Mouse (Mus musculus): ENCODE results near the gene Slc35d3. TPM values are rescaled to one million over a fixed set of nuclear protein-coding genes. Genes with fewer than 3 reads are reported as not detected.

Gene Slc35d3
- polyA plus RNA-seq (2012; rRNA removed; ENCODE audit: low replicate concordance), result 1.0 and 1.8 TPM in 2 replicates

GRCm38 (mm10) chr10:19850998-19851691 lies at the start of gene Slc35d3:
Gene Slc35d3 (minus strand): TSS chr10:19851459.

Other genes starting within 250 kb of the Slc35d3 start
- gene Il22ra2, start 229.5 kb downstream of the Slc35d3 start, polyA plus RNA-seq (2012; rRNA removed; ENCODE audit: low replicate concordance), result 0.22 TPM in 1 of 2 replicates, not detected in the other
- gene Il20ra, start 138.9 kb downstream of the Slc35d3 start, polyA plus RNA-seq (2012; rRNA removed; ENCODE audit: low replicate concordance), result not detected in 2 replicates
- gene Pex7, start 56.2 kb upstream of the Slc35d3 start, polyA plus RNA-seq (2012; rRNA removed; ENCODE audit: low replicate concordance), result 59.6 and 72.7 TPM in 2 replicates
- gene Map3k5, start 83.0 kb upstream of the Slc35d3 start, polyA plus RNA-seq (2012; rRNA removed; ENCODE audit: low replicate concordance), result 1.4 and 1.8 TPM in 2 replicates

Measured in duodenum, adult 2 months (tissue).